Mouse (Mus musculus) cerebellum, adult 2 months (tissue): ENCODE results near the gene Grm5. TPM values are rescaled to one million over a fixed set of nuclear protein-coding genes. Genes with fewer than 3 reads are reported as not detected.
A peak's percentile ranks its signal among the peaks of the same experiment; 100 is the strongest.

Source experiments
- DNase-seq, 2 experiments: peaks; one replicate each; pipeline ENCODE4 v3.0.0; 2021
- H3K27ac ChIP-seq: fragments of 200-500 bp; 2 replicates; pipeline ENCODE4 v1.5.1; 2012; ENCODE audit warnings: low read length, control low read depth, inconsistent platforms; ENCODE audit not compliant: insufficient read depth
- H3K27me3 ChIP-seq: fragments of 200-500 bp; 2 replicates; pipeline ENCODE4 v1.6.1; 2012; ENCODE audit warnings: inconsistent platforms, mild to moderate bottlenecking, low read length, moderate library complexity; ENCODE audit not compliant: control insufficient read depth, insufficient read depth
- H3K4me1 ChIP-seq: fragments of 200-500 bp; 2 replicates; pipeline ENCODE4 v1.6.1; 2011; ENCODE audit warnings: low read length; ENCODE audit not compliant: control insufficient read depth, insufficient read depth
- H3K4me3 ChIP-seq: fragments of 200-500 bp; replicated peaks from 2 replicates; pipeline ENCODE3; 2011; ENCODE audit warnings: mild to moderate bottlenecking, low read depth, low read length, control low read depth; ENCODE audit not compliant: insufficient read depth
- CTCF ChIP-seq: fragments of 200-500 bp; IDR thresholded peaks from 2 replicates; pipeline ENCODE4 v1.5.1; 2011; ENCODE audit warnings: low read depth, mild to moderate bottlenecking, control low read depth, low read length, moderate library complexity, borderline replicate concordance; ENCODE audit not compliant: insufficient read depth
- POLR2A ChIP-seq: fragments of 200-500 bp; IDR thresholded peaks from 2 replicates; pipeline ENCODE4 v1.6.1; 2011; ENCODE audit warnings: low read length, control low read depth, borderline replicate concordance; ENCODE audit not compliant: insufficient read depth
- WGBS: fragments of 180-500 bp; shearing (Covaris S2); methylation state at CpG from one replicate; pipeline ENCODE4 v1.1.7; 2018; 5-methylcytosine and 5-hydroxymethylcytosine counted together
- polyA plus RNA-seq: library from polyadenylated mRNA; depleted of rRNA; stranded (reverse); fragments of >200 nt; gene quantifications from 2 replicates; pipeline ENCODE4 v1.2.3, GENCODE M21; 2012

Gene Grm5
- polyA plus RNA-seq, 1 experiment: 9.4 TPM

DNA sequence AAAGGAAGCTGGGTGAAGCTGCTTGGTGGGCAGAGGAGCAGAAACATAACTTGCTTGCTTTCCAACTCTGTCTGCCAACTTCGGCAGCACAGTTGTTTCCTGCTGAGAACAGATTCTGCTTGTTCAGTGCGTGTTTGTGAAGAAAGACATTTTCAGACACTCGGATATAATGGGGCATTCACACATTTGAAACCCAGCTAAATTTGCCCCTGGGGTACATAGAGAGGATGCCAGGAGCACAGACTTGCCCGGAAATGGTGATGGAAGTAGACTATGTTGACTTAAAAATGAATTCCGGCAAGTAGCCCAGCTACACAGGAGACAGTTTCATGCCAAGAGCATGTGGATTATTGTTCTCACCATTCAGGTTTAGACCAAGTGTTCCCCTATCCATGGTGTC is 342.0 kb downstream of the Grm5 start:
- WGBS: 2% methylated on average over 5 of the region's 5 CpGs
- Histone ChIP-seq H3K4me1 (no peaks in the 10 kb centered on the region), H3K27ac (no peak overlapping the region), H3K4me3 (no peak overlapping the region), H3K27me3 (no peaks in the 10 kb centered on the region)
- DNase-seq: peak; percentile 17 to 38
- TF ChIP-seq CTCF (no peak), POLR2A (no peak)

DNA sequence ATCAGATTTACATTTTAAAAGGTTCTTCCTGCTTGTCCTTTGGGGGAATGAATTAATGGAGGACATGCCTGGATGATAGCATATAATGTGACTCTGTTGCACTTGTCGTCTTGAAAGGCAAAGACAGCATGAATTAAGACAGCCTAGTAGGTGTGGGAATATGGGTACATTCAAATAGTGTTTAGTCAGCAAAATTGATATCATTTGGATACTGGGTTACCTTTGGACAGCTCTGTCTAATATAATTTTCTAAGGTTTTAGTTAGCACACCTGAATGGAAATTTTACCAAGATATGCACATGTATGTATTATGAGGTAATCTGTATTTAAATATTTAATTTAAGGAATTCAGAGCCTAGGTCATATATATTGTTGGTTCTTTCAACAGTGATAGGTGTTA is 353.4 kb downstream of the Grm5 start:
- Histone ChIP-seq H3K27me3 (no peaks in the 10 kb centered on the region), H3K4me1 (no peaks in the 10 kb centered on the region), H3K27ac (no peak overlapping the region), H3K4me3 (no peak overlapping the region)
- TF ChIP-seq CTCF (no peak), POLR2A (no peak)
- no peak for DNase-seq
- 71% methylated on average over 1 of the region's 1 CpGs for WGBS

DNA sequence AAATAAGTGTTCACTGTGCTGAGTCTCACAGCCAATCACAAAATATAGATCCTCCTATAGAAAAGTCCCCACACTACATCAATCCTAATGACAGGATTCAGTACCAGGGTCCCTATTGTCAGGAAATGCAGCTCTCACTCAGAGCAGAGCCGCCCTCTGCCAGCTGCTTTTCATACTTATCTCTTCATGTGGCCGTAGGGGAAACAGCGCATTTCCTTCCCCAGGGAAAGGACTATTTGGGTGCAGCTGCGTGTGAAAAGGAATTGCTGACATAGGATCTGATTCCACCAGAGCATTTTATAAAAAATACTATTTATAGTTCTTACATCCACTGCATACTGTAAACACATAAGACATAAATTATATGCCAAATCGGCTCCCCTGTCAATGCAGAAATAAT is 354.3 kb downstream of the Grm5 start:
- Histone ChIP-seq H3K27me3 (no peaks in the 10 kb centered on the region), H3K4me3 (no peak overlapping the region), H3K4me1 (no peaks in the 10 kb centered on the region), H3K27ac (no peak overlapping the region)
- 47% methylated on average over 5 of the region's 5 CpGs for WGBS
- no peak for DNase-seq
- TF ChIP-seq POLR2A: no peak
- TF ChIP-seq CTCF: no peak

DNA sequence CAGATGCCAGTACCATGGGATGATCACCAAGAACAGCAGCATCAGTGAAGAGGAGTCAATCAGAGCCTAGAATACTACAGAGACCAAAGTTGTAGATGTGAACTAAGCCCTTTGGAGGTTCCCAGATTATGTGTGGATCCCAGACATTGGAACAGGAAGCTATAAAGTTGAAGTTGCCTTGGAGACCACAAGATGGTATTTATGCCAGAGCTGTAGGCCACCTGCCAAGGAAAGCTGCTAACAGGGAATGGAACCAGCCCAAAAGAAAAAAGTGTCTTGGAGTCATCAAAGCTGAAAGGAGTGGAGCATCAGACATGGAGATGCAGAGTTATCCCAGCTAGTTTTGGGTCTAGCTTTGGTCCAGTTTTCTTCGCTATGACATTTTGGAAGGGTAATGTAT is 366.2 kb downstream of the Grm5 start:
- WGBS: 84% methylated on average over 1 of the region's 1 CpGs
- no peak for DNase-seq
- H3K27ac ChIP-seq: no peak overlapping the region

DNA sequence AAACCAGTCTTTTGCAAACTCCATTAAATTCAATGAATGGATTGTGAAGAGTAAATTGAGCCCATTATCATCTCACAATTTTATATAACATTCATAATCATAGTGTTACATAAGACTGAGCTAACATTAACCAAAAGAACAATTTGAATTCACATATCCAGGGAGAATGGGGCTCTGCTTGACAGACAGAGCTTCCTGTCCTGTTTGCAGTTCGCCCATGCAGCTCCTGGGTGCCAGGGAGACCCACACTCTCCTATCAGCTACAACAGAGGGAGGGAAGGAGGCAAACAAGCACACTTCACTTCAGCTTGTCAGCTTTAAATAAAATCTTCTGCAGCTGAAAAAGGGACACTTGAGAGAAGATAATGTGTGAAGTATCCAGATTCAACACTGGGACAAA is 389.2 kb downstream of the Grm5 start:
- no peak overlapping the region for H3K4me3 ChIP-seq
- TF ChIP-seq POLR2A (no peak), CTCF (no peak)
- H3K27me3 ChIP-seq: no peaks in the 10 kb centered on the region
- no peaks in the 10 kb centered on the region for H3K4me1 ChIP-seq
- 69% methylated on average over 1 of the region's 1 CpGs for WGBS
- no peak for DNase-seq
- no peak overlapping the region for H3K27ac ChIP-seq

More for the DNA sequence above, 366.2 kb downstream of the Grm5 start:
- no peak for TF ChIP-seq POLR2A
- TF ChIP-seq CTCF: no peak
- Histone ChIP-seq H3K4me1 (no peaks in the 10 kb centered on the region), H3K4me3 (no peak overlapping the region), H3K27me3 (no peaks in the 10 kb centered on the region)

DNA sequence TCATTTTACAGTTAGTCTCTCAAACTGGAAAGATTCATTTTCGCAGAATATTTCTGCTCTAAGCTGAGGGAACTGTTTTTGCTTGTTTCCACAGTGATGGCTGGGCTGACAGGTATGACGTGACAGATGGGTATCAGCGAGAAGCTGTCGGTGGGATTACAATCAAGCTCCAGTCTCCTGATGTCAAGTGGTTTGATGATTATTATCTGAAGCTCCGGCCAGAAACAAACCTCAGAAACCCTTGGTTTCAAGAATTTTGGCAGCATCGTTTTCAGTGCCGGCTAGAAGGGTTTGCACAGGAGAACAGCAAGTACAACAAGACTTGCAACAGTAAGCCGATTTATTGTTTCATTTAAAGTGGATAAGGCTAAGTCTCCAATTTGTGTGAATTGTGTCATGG is 391.1 kb downstream of the Grm5 start:
- 0 out of 2 replicates have a peak overlapping the region, but pooled peaks have one; percentile 72 for H3K27ac ChIP-seq
- H3K27me3 ChIP-seq: no peaks in the 10 kb centered on the region
- peak; percentile 4 to 11 for DNase-seq
- no peak overlapping the region for H3K4me3 ChIP-seq
- H3K4me1 ChIP-seq: no peaks in the 10 kb centered on the region
- TF ChIP-seq POLR2A (no peak), CTCF (no peak)
- 12% methylated on average over 8 of the region's 8 CpGs for WGBS

DNA sequence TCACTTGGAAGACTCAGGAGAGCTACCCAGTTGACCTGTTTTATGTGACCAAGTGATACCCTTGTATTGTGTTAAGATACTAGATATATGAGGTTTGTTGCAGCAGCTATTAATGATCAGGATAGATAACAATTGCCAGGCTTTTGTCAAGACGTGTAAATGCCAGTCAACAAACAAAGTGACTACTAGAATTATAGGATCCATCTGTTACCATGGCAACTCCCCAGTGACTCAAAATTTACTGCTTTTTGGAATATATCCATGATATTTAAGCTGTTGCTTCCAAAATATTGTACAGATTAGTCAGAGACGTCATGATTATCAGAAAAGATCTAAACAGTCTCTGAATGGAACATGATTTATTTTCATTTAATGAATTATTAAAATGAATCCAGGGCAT is 399.5 kb downstream of the Grm5 start:
- Histone ChIP-seq H3K4me1 (no peaks in the 10 kb centered on the region), H3K27me3 (no peaks in the 10 kb centered on the region), H3K27ac (no peak overlapping the region), H3K4me3 (no peak overlapping the region)
- TF ChIP-seq CTCF (no peak), POLR2A (no peak)
- DNase-seq: no peak
- 23% methylated on average over 2 of the region's 2 CpGs for WGBS

DNA sequence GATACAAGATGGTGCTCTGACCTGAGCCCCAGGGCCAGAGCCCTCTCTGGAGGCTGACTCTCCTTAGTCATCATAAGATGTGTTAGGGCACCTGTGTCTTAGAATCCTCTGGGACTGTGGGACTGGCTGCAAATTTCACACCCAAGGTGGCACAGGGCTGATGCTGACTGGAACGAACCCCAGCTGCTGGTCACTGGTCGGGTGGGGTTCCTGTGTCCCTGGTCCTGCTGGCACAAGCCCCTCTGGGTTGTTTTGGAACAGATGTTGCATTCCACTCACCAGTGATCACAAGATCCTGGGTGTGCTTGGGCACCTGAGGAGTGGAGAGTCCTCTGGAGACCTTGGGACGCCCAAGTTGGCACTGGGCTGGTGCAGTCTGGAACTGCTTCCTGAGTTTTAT is 430.5 kb downstream of the Grm5 start:
- H3K4me3 ChIP-seq: no peak overlapping the region
- no peak for TF ChIP-seq POLR2A
- no peak for TF ChIP-seq CTCF
- H3K4me1 ChIP-seq: no peaks in the 10 kb centered on the region
- H3K27ac ChIP-seq: no peak overlapping the region
- H3K27me3 ChIP-seq: no peaks in the 10 kb centered on the region
- no peak for DNase-seq
- 72% methylated on average over 3 of the region's 3 CpGs for WGBS
